Mouse (Mus musculus) limb, embryonic 15.5 days (tissue): ENCODE measurements around the gene Plg. TPM values are rescaled to one million over a fixed set of nuclear protein-coding genes. Genes with fewer than 3 reads are reported as not detected.

Experiments
- ATAC-seq: fragments of 200-750 bp; cut with Nextera tagmentation; 2 replicates; pipeline ENCODE4 v1.8.0; 2017; ENCODE audit warnings: low read depth, moderate TSS enrichment; ENCODE audit not compliant: insufficient number of reproducible peaks, low FRiP score, low TSS enrichment
- H3K27ac ChIP-seq: fragments of 300-500 bp; sonication (generic); 2 replicates; pipeline ENCODE4 v1.5.1; 2015; ENCODE audit warnings: moderate library complexity, mild to moderate bottlenecking, inconsistent platforms
- H3K27me3 ChIP-seq: fragments of 300-500 bp; sonication (generic); 2 replicates; pipeline ENCODE4 v1.6.1; 2015; ENCODE audit warnings: inconsistent platforms
- H3K36me3 ChIP-seq: fragments of 300-500 bp; sonication (generic); 2 replicates; pipeline ENCODE4 v1.6.1; 2015; ENCODE audit warnings: inconsistent platforms
- H3K4me1 ChIP-seq: fragments of 300-500 bp; sonication (generic); 2 replicates; pipeline ENCODE4 v1.6.1; 2015; ENCODE audit warnings: inconsistent platforms
- H3K4me2 ChIP-seq: fragments of 300-500 bp; sonication (generic); 2 replicates; pipeline ENCODE4 v1.6.1; 2015; ENCODE audit warnings: mild to moderate bottlenecking, inconsistent platforms
- H3K4me3 ChIP-seq: fragments of 300-500 bp; sonication (generic); 2 replicates; pipeline ENCODE4 v1.5.1; 2015; ENCODE audit warnings: mild to moderate bottlenecking, inconsistent platforms
- H3K9ac ChIP-seq: fragments of 300-500 bp; sonication (generic); 2 replicates; pipeline ENCODE4 v1.6.1; 2015; ENCODE audit warnings: inconsistent platforms
- H3K9me3 ChIP-seq: fragments of 300-500 bp; sonication (generic); 2 replicates; pipeline ENCODE4 v1.6.1; 2016; ENCODE audit warnings: inconsistent platforms
- whole genome bisulfite sequencing: fragments of 180-500 bp; shearing (Covaris S2); methylation state at CpG from one replicate; pipeline ENCODE4 v1.1.7; 2015; 5-methylcytosine and 5-hydroxymethylcytosine counted together
- polyA plus RNA-seq: library from polyadenylated mRNA; unstranded; fragments of >200 nt; fragmentation: Nextera tagmentation; extraction: Ambion mirVana; gene quantifications from 2 replicates; pipeline ENCODE4 v1.2.1, GENCODE M21; 2015

The Plg gene
- polyA plus RNA-seq, 1 experiment from 2014 or later = 0.70 TPM

- no peak for ATAC-seq
- WGBS = 72% methylated on average over 5 of the region's 5 CpGs
- no peak overlapping the region for H3K9ac ChIP-seq
- no peaks in the 10 kb centered on the region for H3K4me1 ChIP-seq
- no peak overlapping the region for H3K27ac ChIP-seq
- H3K9me3 ChIP-seq = no peaks in the 10 kb centered on the region
- no peaks in the 10 kb centered on the region for H3K36me3 ChIP-seq
- H3K4me2 ChIP-seq = no peak overlapping the region
- H3K4me3 ChIP-seq = no peak overlapping the region
- H3K27me3 ChIP-seq = no peaks in the 10 kb centered on the region
These were observed 90.3 kb downstream of the Plg start for GRCm38 (mm10) chr17:12468745-12469144.

Other genes with a start within 250 kb of the Plg start
- 38.8 and 41.6 TPM in 2 replicates for gene Map3k4, start 59.8 kb upstream of the Plg start, polyA plus RNA-seq
- gene Slc22a3, start 129.1 kb downstream of the Plg start, polyA plus RNA-seq = 1.1 and 2.1 TPM in 2 replicates
- not detected in 2 replicates for gene Slc22a2, start 205.5 kb downstream of the Plg start, polyA plus RNA-seq